Mouse (Mus musculus) olfactory bulb, adult 2 months (tissue): ENCODE data around the gene Nfib.

ENCODE experiments used
- CTCF ChIP-seq: fragments of 200-500 bp; IDR thresholded peaks from 2 replicates; pipeline ENCODE4 v1.5.1; 2012; ENCODE audit warnings: low read depth, mild to moderate bottlenecking, low read length, moderate library complexity; ENCODE audit not compliant: insufficient read depth
- POLR2A ChIP-seq: fragments of 200-500 bp; IDR thresholded peaks from 2 replicates; pipeline ENCODE4 v1.6.1; 2012; ENCODE audit warnings: mild to moderate bottlenecking, low read depth, low read length, moderate library complexity; ENCODE audit not compliant: insufficient read depth

- no peak for TF ChIP-seq CTCF
- TF ChIP-seq POLR2A, result no peak
Observed at GRCm38 (mm10) chr4:82391726-82392472, 313.7 kb downstream of the Nfib start.
